ENCODE assay signal across 10 mouse cellular contexts in the genomic region with DNA sequence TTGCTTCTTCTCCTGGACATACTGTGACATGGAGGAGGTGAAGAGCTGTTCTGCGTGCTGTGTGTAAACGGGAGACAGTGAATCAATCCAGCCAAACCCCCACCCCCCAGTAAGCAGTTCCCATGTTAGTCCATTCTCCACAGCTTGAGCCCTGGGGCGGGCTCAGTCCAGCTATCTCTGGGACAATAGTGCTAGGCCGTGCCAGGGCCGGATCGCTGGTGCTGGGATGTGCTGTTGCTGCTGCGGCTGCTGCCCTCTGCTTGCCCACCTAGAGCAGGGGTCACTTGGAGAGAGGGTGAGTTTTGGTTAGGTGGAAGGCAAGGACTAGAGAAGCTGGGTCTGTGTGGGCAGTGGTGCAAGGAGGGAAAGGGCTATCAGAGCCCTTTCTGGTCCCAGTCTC. TPM values are rescaled to one million over a fixed set of nuclear protein-coding genes. Genes with fewer than 3 reads are reported as not detected.
A peak's percentile ranks its signal among the peaks of the same experiment; 100 is the strongest.
DNase-seq lines count a peak whose midpoint lies in the region; ATAC-seq and TF ChIP-seq lines count a peak whose summit lies in the region.
"Had no signal": no experiment of that assay in that cellular context is flagged by ENCODE, and none has a peak within 500 bp of the region (broad histone marks: within the 10 kb centered on the region; RNA-seq: fewer than 3 reads in every experiment).

No protein-coding gene starts in this region.

- peaks cover 15% of the 10 kb centered on the region for H3K36me3 ChIP-seq in kidney, embryonic 16.5 days (ENCODE audit: insufficient read depth, low read length)
- H3K36me3 ChIP-seq in ES-E14 (ENCODE audit: control insufficient read depth, insufficient read depth, low read length, poor library complexity, severe bottlenecking), result peaks cover 33% of the 10 kb centered on the region; the same call in 1 of the 2 replicates
- peaks cover 62% of the 10 kb centered on the region for H3K36me3 ChIP-seq in limb, embryonic 14.5 days (ENCODE audit: control insufficient read depth, insufficient read depth, low read length)

- peaks cover 54% of the 10 kb centered on the region for H3K4me1 ChIP-seq in kidney, embryonic 16.5 days (ENCODE audit: insufficient read depth, low read length)
- H3K4me1 ChIP-seq in ES-E14 (ENCODE audit: control insufficient read depth in 2 of 2, insufficient read depth in 2 of 2, low read length in 2 of 2, poor library complexity in 1 of 2), result peaks cover 9 to 40% of the 10 kb centered on the region in 2 experiments; a peak in 3 of 4 replicates
- peaks cover 19% of the 10 kb centered on the region for H3K4me1 ChIP-seq in limb, embryonic 14.5 days (ENCODE audit: control insufficient read depth, insufficient read depth, low read length)

- H3K4me2 ChIP-seq in kidney, embryonic 16.5 days (replicated peaks; ENCODE audit: low read depth, low read length), result no peak overlapping the region
- no peak overlapping the region for H3K4me2 ChIP-seq in limb, embryonic 14.5 days (replicated peaks; ENCODE audit: low read depth, low read length, severe bottlenecking)
- H3K4me2 ChIP-seq: intestine, embryonic 15.5 days had no signal

- 67% methylated on average over 7 of the region's 7 CpGs for WGBS in kidney, embryonic 16.5 days
- WGBS in limb, embryonic 14.5 days, result 78% methylated on average over 7 of the region's 7 CpGs

- H3K9me3 ChIP-seq in kidney, embryonic 16.5 days (ENCODE audit: low read length), result no peaks in the 10 kb centered on the region
- H3K9me3 ChIP-seq in ES-E14 (ENCODE audit: control insufficient read depth, insufficient read depth, low read depth, low read length), result no peaks in the 10 kb centered on the region
- H3K9me3 ChIP-seq in limb, embryonic 14.5 days (ENCODE audit: control insufficient read depth, low read length), result no peaks in the 10 kb centered on the region
- H3K9me3 ChIP-seq: intestine, embryonic 15.5 days had no signal

- in situ Hi-C loops in ES-E14 (cut with MboI; ENCODE audit: low sequenced_read_pairs in 2 of 2, unreplicated experiment in 2 of 2), result no loop called here

- no peak overlapping the region for H3K9ac ChIP-seq in kidney, embryonic 16.5 days (replicated peaks; ENCODE audit: low read length)
- peak overlapping the region; percentile 14; the same call in 1 of the 2 replicates for H3K9ac ChIP-seq in ES-E14 (ENCODE audit: insufficient read depth, low read depth, low read length, poor library complexity, severe bottlenecking)
- 0 out of 2 replicates have a peak overlapping the region, but pooled peaks have one; percentile 12 for H3K9ac ChIP-seq in limb, embryonic 14.5 days (ENCODE audit: low read depth, low read length, severe bottlenecking)
- H3K9ac ChIP-seq: intestine, embryonic 15.5 days had no signal

- H3K4me3 ChIP-seq in kidney, embryonic 16.5 days (ENCODE audit: low read length), result no peak overlapping the region
- H3K4me3 ChIP-seq in ES-E14 (ENCODE audit: insufficient read depth in 1 of 2, low read depth in 1 of 2, low read length in 2 of 2, poor library complexity in 1 of 2, severe bottlenecking in 1 of 2), result no peak overlapping the region
- H3K4me3 ChIP-seq in limb, embryonic 14.5 days (replicated peaks; ENCODE audit: low read length), result no peak overlapping the region
- H3K4me3 ChIP-seq: erythroblast, embryonic 14.5 days; intestine, embryonic 15.5 days had no signal

- ATAC-seq in kidney, embryonic 16.5 days (ENCODE audit: low FRiP score, low TSS enrichment), result no peak
- ATAC-seq in limb, embryonic 14.5 days (ENCODE audit: low FRiP score, low read depth), result no peak
- ATAC-seq: intestine, embryonic 15.5 days had no signal

- DNase-seq in kidney, adult 18-20 months, result no peak
- no peak for DNase-seq in ES-E14 (ENCODE audit: low read depth, low spot score)
- peak; percentile 82 for DNase-seq in brain, adult 2 months (ENCODE audit: low read depth, low spot score)
- DNase-seq in limb, embryonic 14.5 days (ENCODE audit: low spot score), result no peak
- no peak for DNase-seq in thymus, postnatal 0 days (ENCODE audit: low spot score)
- DNase-seq in embryo, embryonic 10.5 days (ENCODE audit: low spot score), result no peak
- DNase-seq: thymus, adult 18-20 months had no signal

- TF ChIP-seq POLR2A in limb, embryonic 14.5 days (IDR thresholded peaks at IDR 0.05; ENCODE audit: borderline replicate concordance, extremely low read depth, insufficient read depth, insufficient read length), result no peak

- H3K27ac ChIP-seq in kidney, embryonic 16.5 days (ENCODE audit: low read length), result peak overlapping the region; percentile 24; the same call in 1 of the 2 replicates
- no peak overlapping the region for H3K27ac ChIP-seq in ES-E14 (ENCODE audit: insufficient read depth, low read depth, low read length, poor library complexity, severe bottlenecking)
- H3K27ac ChIP-seq in limb, embryonic 14.5 days (replicated peaks; ENCODE audit: low read depth, low read length), result no peak overlapping the region
- H3K27ac ChIP-seq: intestine, embryonic 15.5 days had no signal

- no peaks in the 10 kb centered on the region for H3K27me3 ChIP-seq in kidney, embryonic 16.5 days (ENCODE audit: insufficient read depth, low read length)
- H3K27me3 ChIP-seq in limb, embryonic 14.5 days (ENCODE audit: control insufficient read depth, insufficient read depth, low read length), result no peaks in the 10 kb centered on the region
- H3K27me3 ChIP-seq: intestine, embryonic 15.5 days had no signal

TF ChIP-seq in ES-E14, 5 proteins besides CTCF, POLR2A, EP300 and RAD21:
- TF ChIP-seq ZNF384 (IDR thresholded peaks at IDR 0.05; ENCODE audit: low read depth, low read length) (no peak), CHD2 (IDR thresholded peaks at IDR 0.05; ENCODE audit: low read depth, low read length) (no peak)

RNA-seq across cellular contexts. Expression of gene Arhgef2, which starts 20.6 kb away (rescaled TPM):
- 103 and 119 TPM in 2 replicates for polyA plus RNA-seq in kidney, embryonic 16.5 days (2015; fragmentation: Nextera tagmentation; extraction: Ambion mirVana)
- 50.8 and 80.0 TPM in 2 replicates for total RNA-seq in ES-E14 (2012; rRNA removed)
- polyA plus RNA-seq in limb, embryonic 14.5 days (2012; rRNA removed), result 81.9 and 105 TPM in 2 replicates
- polyA plus RNA-seq in limb, embryonic 14.5 days (2014; fragmentation: Nextera tagmentation; extraction: Ambion mirVana), result 84.7 and 94.8 TPM in 2 replicates
- 64.2 and 94.5 TPM in 2 replicates for polyA plus RNA-seq in thymus, postnatal 0 days (2015; fragmentation: Nextera tagmentation; extraction: Ambion mirVana)

RNA-seq across cellular contexts. Expression of gene Rxfp4, which starts 26.6 kb away (rescaled TPM):
- polyA plus RNA-seq in kidney, embryonic 16.5 days (2015; fragmentation: Nextera tagmentation; extraction: Ambion mirVana), result not detected in 2 replicates
- total RNA-seq in ES-E14 (2012; rRNA removed), result not detected in 2 replicates
- not detected in 2 replicates for polyA plus RNA-seq in limb, embryonic 14.5 days (2012; rRNA removed)
- polyA plus RNA-seq in limb, embryonic 14.5 days (2014; fragmentation: Nextera tagmentation; extraction: Ambion mirVana), result 0.15 TPM in 1 of 2 replicates, not detected in the other
- polyA plus RNA-seq in thymus, postnatal 0 days (2015; fragmentation: Nextera tagmentation; extraction: Ambion mirVana), result not detected in 2 replicates
- polyA plus RNA-seq: erythroblast, embryonic 14.5 days; intestine, embryonic 15.5 days had no signal

RNA-seq across cellular contexts. Expression of gene Ssr2, which starts 50.6 kb away (rescaled TPM):
- polyA plus RNA-seq in kidney, embryonic 16.5 days (2015; fragmentation: Nextera tagmentation; extraction: Ambion mirVana), result 269 and 323 TPM in 2 replicates
- 827 and 1,221 TPM in 2 replicates for total RNA-seq in ES-E14 (2012; rRNA removed)
- 422 and 466 TPM in 2 replicates for polyA plus RNA-seq in limb, embryonic 14.5 days (2012; rRNA removed)
- 307 and 325 TPM in 2 replicates for polyA plus RNA-seq in limb, embryonic 14.5 days (2014; fragmentation: Nextera tagmentation; extraction: Ambion mirVana)
- polyA plus RNA-seq in thymus, postnatal 0 days (2015; fragmentation: Nextera tagmentation; extraction: Ambion mirVana), result 206 and 212 TPM in 2 replicates

RNA-seq across cellular contexts. Expression of gene Khdc4, which starts 59.3 kb away (rescaled TPM):
- polyA plus RNA-seq in kidney, embryonic 16.5 days (2015; fragmentation: Nextera tagmentation; extraction: Ambion mirVana), result 92.2 and 97.3 TPM in 2 replicates
- total RNA-seq in ES-E14 (2012; rRNA removed), result 85.5 and 112 TPM in 2 replicates
- polyA plus RNA-seq in limb, embryonic 14.5 days (2012; rRNA removed), result 144 and 167 TPM in 2 replicates
- 78.0 and 89.1 TPM in 2 replicates for polyA plus RNA-seq in limb, embryonic 14.5 days (2014; fragmentation: Nextera tagmentation; extraction: Ambion mirVana)
- polyA plus RNA-seq in thymus, postnatal 0 days (2015; fragmentation: Nextera tagmentation; extraction: Ambion mirVana), result 69.4 and 75.2 TPM in 2 replicates
